Mouse (Mus musculus) lung, postnatal 36 days (tissue): ENCODE results near the gene Hist1h4h.

Experiments
- DNase-seq: peaks from one replicate; pipeline ENCODE4 v3.0.0; 2022; ENCODE audit warnings: mixed read lengths

Gene Hist1h4h

GRCm38 (mm10) chr13:23530901-23531875 is at the start of gene Hist1h4h:
Hist1h4h (plus strand) TSS chr13:23531050.
- peak; percentile 99 for DNase-seq

GRCm38 (mm10) chr13:23483153-23483552 is 47.7 kb upstream of the Hist1h4h start:
- DNase-seq: no peak

GRCm38 (mm10) chr13:23485271-23485670 is 45.6 kb upstream of the Hist1h4h start:
- no peak for DNase-seq

GRCm38 (mm10) chr13:23488400-23489322 is 42.2 kb upstream of the Hist1h4h start, which contains the start of gene Btn2a2:
Btn2a2 (minus strand) TSS chr13:23488857.
- DNase-seq: peak; percentile 77

- no peak for DNase-seq
Measured at GRCm38 (mm10) chr13:23490863-23491262, 40.0 kb upstream of the Hist1h4h start.

GRCm38 (mm10) chr13:23491263-23491662 is 39.6 kb upstream of the Hist1h4h start:
- DNase-seq: no peak

GRCm38 (mm10) chr13:23491990-23492389 is 38.9 kb upstream of the Hist1h4h start:
- DNase-seq: no peak

GRCm38 (mm10) chr13:23495526-23495925 is 35.3 kb upstream of the Hist1h4h start:
- no peak for DNase-seq

- no peak for DNase-seq
Measured at GRCm38 (mm10) chr13:23497656-23498321, 33.1 kb upstream of the Hist1h4h start.

GRCm38 (mm10) chr13:23498653-23499052 is 32.2 kb upstream of the Hist1h4h start:
- no peak for DNase-seq

- DNase-seq: no peak
Measured at GRCm38 (mm10) chr13:23499943-23500342, 30.9 kb upstream of the Hist1h4h start.

- DNase-seq: peak; percentile 60
Measured at GRCm38 (mm10) chr13:23500424-23501200, 30.2 kb upstream of the Hist1h4h start.

GRCm38 (mm10) chr13:23501511-23501910 is 29.3 kb upstream of the Hist1h4h start:
- DNase-seq: no peak

- no peak for DNase-seq
Measured at GRCm38 (mm10) chr13:23502031-23502567, 28.8 kb upstream of the Hist1h4h start.

GRCm38 (mm10) chr13:23502916-23503315 is 27.9 kb upstream of the Hist1h4h start:
- DNase-seq: no peak

- peak; percentile 70 for DNase-seq
Measured at GRCm38 (mm10) chr13:23503797-23504196, 27.1 kb upstream of the Hist1h4h start.

- DNase-seq: no peak
Measured at GRCm38 (mm10) chr13:23505662-23506345, 25.0 kb upstream of the Hist1h4h start.

- DNase-seq: peak; percentile 44
Measured at GRCm38 (mm10) chr13:23506351-23506750, 24.5 kb upstream of the Hist1h4h start.

GRCm38 (mm10) chr13:23506819-23507515 is 23.9 kb upstream of the Hist1h4h start:
- DNase-seq: no peak

- DNase-seq: no peak
Measured at GRCm38 (mm10) chr13:23510127-23510526, 20.7 kb upstream of the Hist1h4h start.
